Mouse (Mus musculus) forebrain, embryonic 14.5 days (tissue): Measurements from ENCODE around the gene Scnn1b. TPM values are rescaled to one million over a fixed set of nuclear protein-coding genes. Genes with fewer than 3 reads are reported as not detected.

Experiments
- ATAC-seq: fragments of 200-750 bp; cut with Nextera tagmentation; 2 replicates; pipeline ENCODE4 v1.8.0; 2017; ENCODE audit warnings: mild to moderate bottlenecking, moderate library complexity
- DNase-seq: peaks from one replicate; pipeline ENCODE4 v3.0.0-alpha.2; 2015; ENCODE audit warnings: low spot score
- H3K27ac ChIP-seq: fragments of 300-500 bp; sonication (generic); 2 replicates; pipeline ENCODE4 v1.5.1; 2014; ENCODE audit warnings: low read depth, mild to moderate bottlenecking, control low read depth, low read length, moderate library complexity
- H3K27me3 ChIP-seq: fragments of 300-500 bp; sonication (generic); replicated peaks from 2 replicates; pipeline ENCODE4 v1.6.1; 2014; ENCODE audit warnings: low read length, control low read depth, mixed read lengths; ENCODE audit not compliant: control insufficient read depth, insufficient read depth
- H3K36me3 ChIP-seq: fragments of 300-500 bp; sonication (generic); 2 replicates; pipeline ENCODE4 v1.6.1; 2014; ENCODE audit warnings: low read length, control low read depth; ENCODE audit not compliant: control insufficient read depth, insufficient read depth
- H3K4me1 ChIP-seq: fragments of 300-500 bp; sonication (generic); 2 replicates; pipeline ENCODE4 v1.6.1; 2014; ENCODE audit warnings: antibody characterized with exemption, low read length, control low read depth; ENCODE audit not compliant: control insufficient read depth, insufficient read depth
- H3K4me2 ChIP-seq: fragments of 300-500 bp; sonication (generic); 2 replicates; pipeline ENCODE4 v1.6.1; 2014; ENCODE audit warnings: mild to moderate bottlenecking, control low read depth, low read length
- H3K4me3 ChIP-seq: fragments of 300-500 bp; sonication (generic); 2 replicates; pipeline ENCODE4 v1.5.1; 2014; ENCODE audit warnings: low read depth, low read length, control low read depth
- H3K9ac ChIP-seq: fragments of 300-500 bp; sonication (generic); 2 replicates; pipeline ENCODE4 v1.6.1; 2014; ENCODE audit warnings: mild to moderate bottlenecking, low read length, control low read depth, moderate library complexity
- H3K9me3 ChIP-seq: fragments of 300-500 bp; sonication (generic); replicated peaks from 2 replicates; pipeline ENCODE4 v1.6.1; 2016; ENCODE audit warnings: low read length, control low read depth, mixed read lengths; ENCODE audit not compliant: control insufficient read depth
- WGBS: fragments of 180-500 bp; shearing (Covaris S2); extraction: QIAGEN DNeasy Blood & Tissue Kit; methylation state at CpG from one replicate; pipeline ENCODE4 v1.1.7; 2014; 5-methylcytosine and 5-hydroxymethylcytosine counted together
- polyA plus RNA-seq: library from polyadenylated mRNA; unstranded; fragments of >200 nt; fragmentation: Nextera tagmentation; extraction: Ambion mirVana; gene quantifications from 2 replicates; pipeline ENCODE4 v1.2.1, GENCODE M21; 2014

Gene Scnn1b
- polyA plus RNA-seq, 1 experiment from 2014 or later, result 0.09 TPM

DNA sequence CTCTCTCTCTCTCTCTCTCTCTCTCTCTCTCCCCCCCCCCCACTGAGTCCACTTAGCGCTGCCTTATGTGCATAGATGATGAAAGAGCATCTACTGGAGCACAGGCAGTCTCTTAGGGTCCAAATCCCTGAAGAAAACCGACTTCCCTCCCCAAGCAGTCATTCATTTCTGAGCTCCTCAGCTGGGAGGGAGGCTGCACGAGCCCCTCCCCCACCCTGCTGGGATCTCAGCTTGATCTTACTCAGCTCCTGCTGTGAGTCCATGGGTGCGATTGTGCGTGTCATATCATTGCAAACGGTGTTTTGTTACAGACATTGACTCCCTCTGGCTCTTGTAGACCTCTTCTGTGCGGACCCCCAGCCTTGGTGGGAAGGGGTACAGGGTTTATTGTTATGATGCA, 35.1 kb downstream of the Scnn1b start:
- H3K4me3 ChIP-seq, result no peak overlapping the region
- H3K4me2 ChIP-seq, result peak overlapping the region; percentile 41
- peak; percentile 54 for DNase-seq
- no peaks in the 10 kb centered on the region for H3K36me3 ChIP-seq
- no peak overlapping the region for H3K27ac ChIP-seq
- H3K9ac ChIP-seq, result no peak overlapping the region
- ATAC-seq, result peak; percentile 52
- 11% methylated on average over 7 of the region's 7 CpGs for WGBS
- H3K27me3 ChIP-seq, result no peaks in the 10 kb centered on the region
- H3K9me3 ChIP-seq, result no peaks in the 10 kb centered on the region
- H3K4me1 ChIP-seq, result no peaks in the 10 kb centered on the region

DNA sequence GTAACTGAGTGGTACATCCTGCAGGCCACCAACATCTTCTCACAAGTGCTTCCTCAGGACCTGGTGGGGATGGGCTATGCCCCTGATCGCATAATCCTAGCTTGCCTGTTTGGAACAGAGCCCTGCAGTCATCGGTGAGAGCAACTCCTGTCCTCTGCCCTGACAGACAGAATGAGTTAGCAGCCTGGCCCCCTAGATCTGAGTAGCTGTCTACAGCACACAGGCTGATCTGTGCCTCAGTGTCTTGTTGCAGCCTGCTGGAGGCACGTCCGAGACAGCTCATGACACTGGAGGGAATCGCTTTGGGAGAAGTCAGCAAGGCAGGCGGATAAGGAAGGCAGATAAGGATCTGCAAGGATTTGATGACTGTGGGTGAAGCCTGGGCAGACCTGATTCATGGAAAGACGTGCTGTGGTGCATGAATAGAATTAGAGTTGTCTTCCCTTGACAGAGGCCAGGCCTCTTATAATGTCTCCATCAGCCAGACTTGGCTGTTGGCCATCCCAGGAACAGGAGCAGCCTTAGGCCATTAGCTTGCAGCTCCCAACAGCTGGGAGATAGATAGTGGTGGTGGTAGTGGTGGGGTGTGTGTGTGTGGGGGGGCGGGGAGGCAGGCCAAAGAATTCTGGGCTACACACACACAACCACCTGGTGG, 38.0 kb downstream of the Scnn1b start:
- H3K9ac ChIP-seq, result no peak overlapping the region; the same call in 1 of the 2 replicates
- whole genome bisulfite sequencing, result 76% methylated on average over 8 of the region's 8 CpGs
- no peaks in the 10 kb centered on the region for H3K27me3 ChIP-seq
- H3K27ac ChIP-seq, result no peak overlapping the region
- H3K9me3 ChIP-seq, result no peaks in the 10 kb centered on the region
- H3K4me1 ChIP-seq, result no peaks in the 10 kb centered on the region
- DNase-seq, result no peak
- ATAC-seq, result no peak
- H3K4me3 ChIP-seq, result no peak overlapping the region
- no peaks in the 10 kb centered on the region for H3K36me3 ChIP-seq
- no peak overlapping the region for H3K4me2 ChIP-seq

DNA sequence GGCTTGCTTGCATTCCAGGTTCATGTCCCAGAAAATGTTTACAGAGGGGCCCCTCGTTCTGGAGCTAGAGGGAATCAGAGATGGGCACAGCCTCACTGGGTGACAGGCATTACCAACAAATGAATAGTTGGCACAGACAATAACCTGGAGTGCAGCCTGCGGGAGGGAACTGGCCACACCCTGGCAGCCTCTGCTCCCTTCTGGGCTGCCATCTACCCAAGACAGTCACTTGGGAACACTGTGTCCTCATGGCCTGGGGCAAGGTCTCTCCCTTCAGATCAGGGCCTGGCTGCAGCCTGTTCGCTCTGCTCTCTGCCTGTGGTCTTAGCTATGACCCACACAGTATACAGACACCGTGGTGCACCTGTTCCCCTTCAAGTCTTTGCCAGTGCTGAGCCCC, 42.0 kb downstream of the Scnn1b start:
- no peak overlapping the region for H3K27ac ChIP-seq
- WGBS, result 71% methylated on average over 4 of the region's 4 CpGs
- no peak overlapping the region for H3K4me2 ChIP-seq
- DNase-seq (no peak), ATAC-seq (no peak)
- H3K27me3 ChIP-seq, result no peaks in the 10 kb centered on the region
- no peak overlapping the region for H3K4me3 ChIP-seq
- no peaks in the 10 kb centered on the region for H3K9me3 ChIP-seq
- H3K4me1 ChIP-seq, result no peaks in the 10 kb centered on the region
- H3K9ac ChIP-seq, result no peak overlapping the region
- H3K36me3 ChIP-seq, result no peaks in the 10 kb centered on the region

- Histone ChIP-seq H3K9me3 (no peaks in the 10 kb centered on the region), H3K4me1 (no peaks in the 10 kb centered on the region), H3K27me3 (no peaks in the 10 kb centered on the region), H3K27ac (no peak overlapping the region), H3K4me2 (no peak overlapping the region), H3K9ac (no peak overlapping the region), H3K4me3 (no peak overlapping the region), H3K36me3 (no peaks in the 10 kb centered on the region)
- no peak for DNase-seq
- WGBS, result 72% methylated on average over 8 of the region's 8 CpGs
- no peak for ATAC-seq
Measured at GRCm38 (mm10) chr7:121912250-121912649, 47.4 kb downstream of the Scnn1b start.

DNA sequence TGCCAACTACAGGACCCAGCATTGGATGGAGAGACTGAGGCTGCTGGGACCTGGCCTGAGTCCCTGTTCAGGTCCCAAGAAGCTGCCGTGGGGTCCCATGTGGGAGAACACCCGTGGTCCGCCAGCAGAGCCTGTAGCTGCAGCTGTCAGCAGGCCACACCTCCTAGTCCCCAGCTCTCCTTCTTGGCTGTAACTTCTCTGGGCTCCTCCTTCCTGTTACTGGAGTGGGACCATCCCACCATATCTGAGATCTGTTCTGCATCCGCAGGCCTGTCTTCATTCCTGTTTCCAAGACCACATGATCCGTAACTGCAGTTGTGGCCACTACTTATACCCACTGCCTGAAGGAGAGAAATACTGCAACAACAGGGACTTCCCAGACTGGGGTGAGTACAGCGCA, 49.1 kb downstream of the Scnn1b start:
- H3K9ac ChIP-seq, result no peak overlapping the region
- H3K9me3 ChIP-seq, result no peaks in the 10 kb centered on the region
- ATAC-seq, result no peak
- no peaks in the 10 kb centered on the region for H3K27me3 ChIP-seq
- H3K4me1 ChIP-seq, result no peaks in the 10 kb centered on the region
- H3K4me3 ChIP-seq, result no peak overlapping the region
- no peak for DNase-seq
- H3K36me3 ChIP-seq, result no peaks in the 10 kb centered on the region
- H3K27ac ChIP-seq, result no peak overlapping the region
- WGBS, result 88% methylated on average over 6 of the region's 6 CpGs
- H3K4me2 ChIP-seq, result no peak overlapping the region

DNA sequence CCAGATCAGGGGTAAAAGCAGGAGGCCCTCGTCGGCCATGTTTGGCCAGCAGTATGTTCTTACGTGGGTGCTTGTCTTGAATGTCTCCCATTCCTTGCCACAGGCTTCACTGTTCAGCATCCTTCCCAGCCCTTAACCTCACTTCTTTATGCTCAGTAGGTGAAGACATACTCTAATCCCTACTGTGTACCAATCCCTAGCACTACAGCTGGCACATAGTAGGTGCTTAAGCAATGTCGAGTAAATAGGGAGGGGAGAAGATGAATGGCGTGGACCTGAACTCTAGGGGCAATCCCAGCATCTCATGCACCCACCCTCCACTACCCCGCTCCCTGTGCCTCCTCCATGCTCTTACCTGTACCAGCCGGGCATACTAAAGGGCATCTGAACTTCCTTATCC, 59.5 kb downstream of the Scnn1b start:
- ATAC-seq (no peak), DNase-seq (no peak)
- H3K27ac ChIP-seq, result no peak overlapping the region
- H3K4me2 ChIP-seq, result no peak overlapping the region
- H3K4me1 ChIP-seq, result no peaks in the 10 kb centered on the region
- 96% methylated on average over 7 of the region's 7 CpGs for WGBS
- no peaks in the 10 kb centered on the region for H3K9me3 ChIP-seq
- H3K9ac ChIP-seq, result no peak overlapping the region
- H3K36me3 ChIP-seq, result peaks cover 22% of the 10 kb centered on the region; the same call in 1 of the 2 replicates
- no peak overlapping the region for H3K4me3 ChIP-seq
- H3K27me3 ChIP-seq, result no peaks in the 10 kb centered on the region

DNA sequence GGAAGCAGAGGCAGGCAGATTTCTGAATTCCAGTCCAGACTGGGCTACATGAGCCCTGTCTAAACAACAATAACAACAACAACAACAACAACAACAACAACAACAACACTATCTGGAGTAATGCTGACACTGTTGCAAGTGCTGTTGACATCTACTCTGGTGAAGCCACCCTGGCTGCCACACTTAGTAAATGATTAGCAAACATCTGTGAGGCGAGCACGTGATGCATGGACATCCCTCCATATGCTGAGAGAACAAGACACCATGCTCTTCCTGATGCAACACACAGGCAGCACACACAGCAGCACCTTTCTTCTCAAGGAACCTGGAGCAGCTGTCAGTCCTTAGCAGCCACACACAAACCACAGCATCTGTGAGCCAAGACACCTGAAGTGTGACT, 63.0 kb downstream of the Scnn1b start:
- 93% methylated on average over 2 of the region's 2 CpGs for WGBS
- H3K27me3 ChIP-seq, result no peaks in the 10 kb centered on the region
- H3K36me3 ChIP-seq, result peaks cover 26% of the 10 kb centered on the region
- no peaks in the 10 kb centered on the region for H3K4me1 ChIP-seq
- DNase-seq (no peak), ATAC-seq (no peak)
- H3K9ac ChIP-seq, result no peak overlapping the region
- no peak overlapping the region for H3K27ac ChIP-seq
- no peak overlapping the region for H3K4me2 ChIP-seq
- H3K9me3 ChIP-seq, result no peaks in the 10 kb centered on the region
- H3K4me3 ChIP-seq, result no peak overlapping the region

DNA sequence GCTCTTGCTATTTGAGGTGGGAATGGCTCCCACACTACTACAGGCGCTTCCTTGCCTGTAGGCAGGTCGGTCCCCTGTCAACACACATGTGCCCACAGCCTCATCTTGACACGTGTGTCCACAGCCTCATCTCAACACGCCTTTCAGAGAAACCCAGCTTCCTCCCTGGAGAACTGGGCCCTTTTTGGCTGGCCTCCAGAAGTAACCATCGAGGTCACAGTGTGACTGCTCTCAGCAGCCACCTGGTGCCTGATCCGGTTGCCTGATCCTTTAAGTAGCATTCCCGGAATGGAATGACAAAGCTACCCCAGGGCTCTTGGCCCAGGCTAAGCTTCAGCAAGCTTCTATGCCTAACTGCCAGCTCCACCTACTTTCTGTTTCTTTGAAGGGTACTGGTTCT, 66.4 kb downstream of the Scnn1b start:
- ATAC-seq (no peak), DNase-seq (no peak)
- no peak overlapping the region for H3K4me3 ChIP-seq
- no peaks in the 10 kb centered on the region for H3K9me3 ChIP-seq
- H3K4me2 ChIP-seq, result no peak overlapping the region
- H3K27ac ChIP-seq, result no peak overlapping the region
- H3K4me1 ChIP-seq, result peaks cover under 1% of the 10 kb centered on the region; the same call in 1 of the 2 replicates
- no peaks in the 10 kb centered on the region for H3K27me3 ChIP-seq
- no peak overlapping the region for H3K9ac ChIP-seq
- 46% methylated on average over 7 of the region's 7 CpGs for WGBS
- H3K36me3 ChIP-seq, result peaks cover 29% of the 10 kb centered on the region

GRCm38 (mm10) chr7:121933675-121934074, 68.8 kb downstream of the Scnn1b start:
- DNase-seq (no peak), ATAC-seq (no peak)
- Histone ChIP-seq H3K9me3 (no peaks in the 10 kb centered on the region), H3K36me3 (peaks cover 16% of the 10 kb centered on the region), H3K4me2 (no peak overlapping the region), H3K27ac (no peak overlapping the region), H3K9ac (no peak overlapping the region), H3K4me1 (peaks cover 15% of the 10 kb centered on the region), H3K4me3 (no peak overlapping the region), H3K27me3 (no peaks in the 10 kb centered on the region)
- 81% methylated on average over 6 of the region's 6 CpGs for WGBS
